Mouse (Mus musculus) kidney, adult 11 months (tissue): ENCODE measurements at regions not wholly inside any gene's neighbourhood (a gene's known extent, or its start where the extent isn't known, plus 50 kb on each side); places are given as distances from the start of the nearest gene placed in this dataset.

Experiments used
- DNase-seq: peaks from one replicate; pipeline ENCODE4 v3.0.0; 2022

- DNase-seq = no peak
Measured at GRCm38 (mm10) chr2:78972288-78973117, 104.6 kb downstream of the Ube2e3 start.

GRCm38 (mm10) chr2:78973811-78974210 is 105.9 kb downstream of the Ube2e3 start:
- no peak for DNase-seq

GRCm38 (mm10) chr2:78974683-78975392 is 106.9 kb downstream of the Ube2e3 start:
- DNase-seq = no peak

- no peak for DNase-seq
Measured at GRCm38 (mm10) chr2:78975393-78975774, 107.5 kb downstream of the Ube2e3 start.

- no peak for DNase-seq
Measured at GRCm38 (mm10) chr2:78976084-78976483, 108.2 kb downstream of the Ube2e3 start.

- DNase-seq = no peak
Measured at GRCm38 (mm10) chr2:78977632-78978397, 109.9 kb downstream of the Ube2e3 start.

GRCm38 (mm10) chr2:78980019-78980418 is 112.1 kb downstream of the Ube2e3 start:
- DNase-seq = no peak

- no peak for DNase-seq
Measured at GRCm38 (mm10) chr2:78980661-78981229, 112.8 kb downstream of the Ube2e3 start.

- DNase-seq = no peak
Measured at GRCm38 (mm10) chr2:78983347-78983746, 115.4 kb downstream of the Ube2e3 start.

- DNase-seq = no peak
Measured at GRCm38 (mm10) chr2:78983944-78984498, 116.1 kb downstream of the Ube2e3 start.

GRCm38 (mm10) chr2:78986984-78987383 is 119.1 kb downstream of the Ube2e3 start:
- no peak for DNase-seq

- DNase-seq = no peak
Measured at GRCm38 (mm10) chr2:78987388-78987787, 119.5 kb downstream of the Ube2e3 start.

GRCm38 (mm10) chr2:78988224-78988623 is 120.3 kb downstream of the Ube2e3 start:
- DNase-seq = no peak

GRCm38 (mm10) chr2:78994800-78995555 is 127.1 kb downstream of the Ube2e3 start:
- no peak for DNase-seq

- no peak for DNase-seq
Measured at GRCm38 (mm10) chr2:78998637-78999036, 130.7 kb downstream of the Ube2e3 start.

GRCm38 (mm10) chr2:78999410-78999809 is 131.5 kb downstream of the Ube2e3 start:
- no peak for DNase-seq

- DNase-seq = no peak
Measured at GRCm38 (mm10) chr2:79004862-79005261, 136.9 kb downstream of the Ube2e3 start.

GRCm38 (mm10) chr2:79008642-79009041 is 140.7 kb downstream of the Ube2e3 start:
- DNase-seq = no peak

- no peak for DNase-seq
Measured at GRCm38 (mm10) chr2:79009791-79010190, 141.9 kb downstream of the Ube2e3 start.

- no peak for DNase-seq
Measured at GRCm38 (mm10) chr2:79010273-79010672, 142.3 kb downstream of the Ube2e3 start.

- no peak for DNase-seq
Measured at GRCm38 (mm10) chr2:79018732-79019423, 151.0 kb downstream of the Ube2e3 start.
